Mouse (Mus musculus) B cell, adult (primary cell): ENCODE measurements around the gene Tmf1. TPM values are rescaled to one million over a fixed set of nuclear protein-coding genes. Genes with fewer than 3 reads are reported as not detected.

Experiments
- total RNA-seq: library from RNA; stranded (reverse); gene quantifications from 4 replicates; pipeline ENCODE4 v1.2.4, GENCODE M21; 2023; ENCODE audit not compliant: inconsistent age

Gene Tmf1
- 90.9 to 96.1 TPM (median 92.3 TPM) in 4 replicates for total RNA-seq

DNA sequence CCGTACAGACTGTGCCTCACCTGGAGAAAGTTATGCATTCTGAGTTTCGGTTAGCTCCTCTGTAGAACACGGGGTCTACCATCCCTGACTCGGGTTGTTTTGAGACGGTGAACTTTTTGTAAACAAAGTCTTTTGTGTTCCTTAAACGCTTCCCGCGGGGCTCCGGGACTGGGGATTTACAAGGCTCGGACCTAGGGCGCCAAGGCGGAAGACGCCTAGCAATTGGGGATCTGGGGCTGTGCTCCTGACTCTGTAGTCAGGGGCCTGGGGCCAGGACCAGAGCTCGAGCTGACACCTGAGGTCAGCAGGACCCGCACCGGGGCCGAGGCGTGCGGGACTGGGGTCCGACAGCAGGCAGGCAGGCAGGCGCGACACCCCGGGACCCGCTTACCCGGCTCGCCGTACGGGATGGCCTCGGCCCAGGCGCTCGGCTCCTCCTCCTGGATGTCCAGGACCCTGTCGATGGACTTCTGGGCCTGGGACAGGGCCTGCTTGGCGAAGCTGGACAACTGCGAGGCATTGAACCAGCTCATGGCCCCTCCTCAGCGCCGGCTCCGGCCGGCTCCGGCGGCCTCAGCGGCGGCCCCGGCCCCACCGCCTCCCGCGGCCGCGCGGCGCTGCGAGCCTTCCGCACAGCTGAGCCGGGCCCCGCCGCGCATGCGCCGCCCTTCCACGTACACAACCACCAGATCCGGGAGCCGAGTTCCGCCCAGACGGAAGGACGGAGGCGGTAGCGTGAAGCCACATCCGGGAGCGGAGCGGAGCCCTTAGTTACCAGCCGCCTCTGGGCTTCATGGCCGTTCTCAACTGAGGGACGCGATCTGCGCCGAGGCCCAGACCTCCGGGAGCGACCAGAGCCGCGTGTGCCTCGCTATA is at the start of gene Tmf1:
Gene Tmf1, minus strand, starts transcription at position 632 of the 876 bp plus-strand sequence.

DNA sequence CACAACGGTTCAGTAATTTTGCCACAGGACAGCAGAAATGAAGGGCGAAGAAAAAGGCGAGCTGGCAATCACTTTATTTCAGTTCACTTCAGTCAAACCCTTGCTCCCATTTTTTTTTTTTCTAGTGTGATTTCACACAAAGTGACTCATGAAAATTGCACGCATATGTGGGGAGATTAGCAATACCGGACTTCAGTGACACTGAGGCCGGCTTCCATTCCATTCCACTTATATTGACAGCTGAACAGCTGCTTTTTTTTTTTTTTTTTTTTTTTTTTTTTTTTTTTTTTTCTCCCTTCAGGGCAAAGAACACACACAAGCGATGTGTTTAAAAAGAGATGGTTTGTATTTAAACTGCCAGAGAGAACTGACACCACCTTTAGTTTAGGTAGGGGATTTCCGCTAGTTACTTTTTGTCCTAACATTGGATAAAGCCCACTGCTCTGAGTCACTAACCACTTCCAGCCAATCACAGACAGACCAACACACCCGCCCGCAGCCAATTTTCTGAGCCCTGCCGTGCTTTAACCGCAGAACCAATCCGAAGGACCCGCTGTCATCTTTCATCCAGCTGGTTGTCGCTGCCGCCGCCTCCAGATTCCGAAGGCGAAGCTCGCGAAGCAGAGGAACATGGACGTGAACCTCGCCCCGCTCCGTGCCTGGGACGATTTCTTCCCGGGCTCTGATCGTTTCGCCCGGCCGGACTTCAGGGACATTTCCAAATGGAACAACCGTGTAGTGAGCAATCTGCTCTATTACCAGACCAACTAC is 31.5 kb upstream of the Tmf1 start, which contains the start of gene Arl6ip5:
Gene Arl6ip5, plus strand, starts transcription at position 499 of the 771 bp plus-strand sequence.

DNA sequence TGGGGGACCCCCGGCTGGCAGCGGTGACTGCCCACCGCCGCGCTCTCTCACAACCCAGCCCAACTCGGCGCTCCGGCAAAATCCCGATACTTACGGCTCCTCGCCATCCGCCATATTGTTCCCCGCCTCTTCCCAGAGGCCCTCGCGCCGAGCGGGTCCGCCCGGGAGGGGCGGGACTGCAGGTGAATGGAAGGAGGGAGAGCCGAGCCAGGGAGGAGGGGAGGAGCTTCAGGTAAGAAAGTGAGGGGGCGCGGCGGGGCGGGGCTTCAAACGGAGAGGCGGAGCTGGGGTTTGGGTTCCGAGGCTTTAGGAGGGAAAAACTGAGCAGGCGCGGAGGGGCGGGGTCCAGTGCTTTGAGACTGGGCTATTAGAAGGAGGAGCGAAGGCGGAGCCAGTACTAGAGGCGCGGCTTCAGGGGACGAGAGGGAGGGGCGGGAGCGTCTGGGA is 26.5 kb upstream of the Tmf1 start, which contains the start of gene Uba3:
Gene Uba3, minus strand, starts transcription at position 209 of the 447 bp plus-strand sequence.

DNA sequence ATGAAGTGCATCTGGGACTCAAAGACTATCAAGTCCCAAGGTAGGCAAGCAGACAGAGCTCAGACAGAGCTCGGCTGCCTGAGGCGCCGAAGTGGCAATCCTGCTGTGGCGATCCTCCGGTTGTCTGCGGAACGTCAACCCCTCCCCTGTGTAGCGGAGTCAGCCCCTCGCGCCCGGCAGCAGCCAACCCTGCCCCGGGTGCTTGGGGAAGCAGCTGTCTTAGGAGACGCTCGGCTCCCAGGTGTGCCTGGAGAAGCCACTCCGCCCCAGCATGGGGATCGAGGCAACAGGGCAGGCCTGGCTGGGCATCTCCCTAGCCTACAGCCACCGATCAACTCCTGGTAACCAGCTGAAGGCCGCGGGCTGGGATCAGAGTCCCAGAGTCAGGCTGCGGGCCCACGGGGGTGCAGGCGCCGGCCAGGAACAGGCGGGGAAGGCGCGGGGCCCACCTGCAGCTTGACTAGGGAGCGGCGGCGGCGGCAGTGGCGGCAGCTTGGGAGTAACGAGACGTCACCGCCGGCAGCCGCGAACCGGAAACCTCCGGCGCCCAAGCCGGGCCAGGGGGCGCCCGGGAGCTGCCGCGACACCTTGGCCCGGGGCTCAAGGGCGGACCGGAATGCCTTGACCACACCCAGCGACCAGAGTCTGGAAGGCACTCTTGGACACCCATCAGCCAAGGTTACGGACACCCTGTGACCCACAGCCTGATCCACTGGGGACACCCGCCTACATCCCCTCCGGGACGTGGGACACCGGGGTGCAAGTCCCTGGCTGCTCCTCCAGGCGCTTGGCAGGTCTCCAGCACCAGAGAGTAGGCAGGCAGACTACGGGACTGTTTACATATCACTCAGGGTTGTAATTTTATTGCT is 30.3 kb downstream of the Tmf1 start, which contains the start of gene Eogt:
Gene Eogt, minus strand, starts transcription at position 800 of the 869 bp plus-strand sequence.

Other genes starting within 250 kb of the Tmf1 start
- gene Fam19a4, start 118.7 kb downstream of the Tmf1 start, total RNA-seq, result not detected in 4 replicates
- gene Eogt, start 29.9 kb downstream of the Tmf1 start, total RNA-seq, result 10.5 to 16.6 TPM (median 14.0 TPM) in 4 replicates
- gene Uba3, start 26.5 kb upstream of the Tmf1 start, total RNA-seq, result 50.7 to 61.3 TPM (median 55.6 TPM) in 4 replicates
- gene Arl6ip5, start 31.6 kb upstream of the Tmf1 start, total RNA-seq, result 64.5 to 70.6 TPM (median 67.6 TPM) in 4 replicates
- gene Lmod3, start 73.6 kb upstream of the Tmf1 start, total RNA-seq, result not detected in 4 replicates